Mouse (Mus musculus) liver, embryonic 14.5 days (tissue): ENCODE data around the gene Sorcs3. TPM values are rescaled to one million over a fixed set of nuclear protein-coding genes. Genes with fewer than 3 reads are reported as not detected.

Experiments used
- ATAC-seq: fragments of 200-750 bp; cut with Nextera tagmentation; 2 replicates; pipeline ENCODE4 v1.8.0; 2017; ENCODE audit warnings: moderate number of reproducible peaks, mild to moderate bottlenecking, moderate library complexity; ENCODE audit not compliant: insufficient read depth
- DNase-seq, 3 experiments: peaks; one replicate each; pipeline ENCODE4 v3.0.0-alpha.2; 2012 to 2013; ENCODE audit warnings: low read depth in 3 of 3, low spot score in 3 of 3
- H3K27ac ChIP-seq: fragments of 300-500 bp; sonication (generic); 2 replicates; pipeline ENCODE4 v1.5.1; 2014; ENCODE audit warnings: moderate library complexity, mild to moderate bottlenecking, control low read depth, inconsistent platforms
- H3K27me3 ChIP-seq: fragments of 300-500 bp; sonication (generic); 2 replicates; pipeline ENCODE4 v1.6.1; 2014; ENCODE audit warnings: mild to moderate bottlenecking, low read length, moderate library complexity; ENCODE audit not compliant: control insufficient read depth, insufficient read depth
- H3K36me3 ChIP-seq: fragments of 300-500 bp; sonication (generic); replicated peaks from 2 replicates; pipeline ENCODE4 v1.6.1; 2014; ENCODE audit warnings: low read depth; ENCODE audit not compliant: control insufficient read depth, insufficient read depth
- H3K4me1 ChIP-seq, 2 experiments: fragments of 200-500 bp in 1 of 2; fragments of 300-500 bp in 1 of 2; sonication (generic) in 1 of 2; replicated peaks; 2 replicates each; pipeline ENCODE4 v1.6.1; 2012 to 2014; ENCODE audit warnings: antibody characterized with exemption in 1 of 2, inconsistent platforms in 1 of 2, low read length in 1 of 2; ENCODE audit not compliant: control insufficient read depth in 2 of 2, insufficient read depth in 2 of 2
- H3K4me2 ChIP-seq: fragments of 300-500 bp; sonication (generic); 2 replicates; pipeline ENCODE4 v1.6.1; 2014; ENCODE audit warnings: low read depth, mild to moderate bottlenecking, control low read depth, moderate library complexity
- H3K4me3 ChIP-seq, 2 experiments: fragments of 200-500 bp in 1 of 2; fragments of 300-500 bp in 1 of 2; sonication (generic) in 1 of 2; 2 replicates each; pipeline ENCODE4 v1.5.1; 2012 to 2014; ENCODE audit warnings: low read depth in 2 of 2, low read length in 2 of 2, mild to moderate bottlenecking in 2 of 2, control low read depth in 1 of 2, inconsistent platforms in 1 of 2, moderate library complexity in 1 of 2; ENCODE audit not compliant: insufficient read depth in 1 of 2
- H3K9ac ChIP-seq: fragments of 300-500 bp; sonication (generic); replicated peaks from 2 replicates; pipeline ENCODE4 v1.6.1; 2014; ENCODE audit warnings: mild to moderate bottlenecking, control low read depth, moderate library complexity
- H3K9me3 ChIP-seq: fragments of 300-500 bp; sonication (generic); 2 replicates; pipeline ENCODE4 v1.6.1; 2016; ENCODE audit warnings: low read length, mixed read lengths; ENCODE audit not compliant: control insufficient read depth
- CTCF ChIP-seq: IDR thresholded peaks from 2 replicates; pipeline ENCODE4 v1.5.1; 2016; ENCODE audit warnings: antibody characterized with exemption, low read depth, control low read depth
- EP300 ChIP-seq: IDR thresholded peaks from 2 replicates; pipeline ENCODE4 v1.6.1; 2016; ENCODE audit warnings: antibody characterized with exemption, low read depth
- WGBS: fragments of 180-500 bp; shearing (Covaris S2); extraction: QIAGEN DNeasy Blood & Tissue Kit; methylation state at CpG from one replicate; pipeline ENCODE4 v1.1.7; 2014; ENCODE audit not compliant: insufficient replicate concordance; 5-methylcytosine and 5-hydroxymethylcytosine counted together
- polyA plus RNA-seq, 2 experiments: library from polyadenylated mRNA; depleted of rRNA in 1 of 2; stranded (reverse) in 1 of 2; unstranded in 1 of 2; fragments of >200 nt; fragmentation: Nextera tagmentation in 1 of 2; extraction: Ambion mirVana in 1 of 2; gene quantifications; 2 replicates each; pipeline versions ENCODE4 v1.2.1 to v1.2.3; 2012 to 2014

Sorcs3 gene
- polyA plus RNA-seq, 2 experiments = 0.04 to 0.09 TPM

DNA sequence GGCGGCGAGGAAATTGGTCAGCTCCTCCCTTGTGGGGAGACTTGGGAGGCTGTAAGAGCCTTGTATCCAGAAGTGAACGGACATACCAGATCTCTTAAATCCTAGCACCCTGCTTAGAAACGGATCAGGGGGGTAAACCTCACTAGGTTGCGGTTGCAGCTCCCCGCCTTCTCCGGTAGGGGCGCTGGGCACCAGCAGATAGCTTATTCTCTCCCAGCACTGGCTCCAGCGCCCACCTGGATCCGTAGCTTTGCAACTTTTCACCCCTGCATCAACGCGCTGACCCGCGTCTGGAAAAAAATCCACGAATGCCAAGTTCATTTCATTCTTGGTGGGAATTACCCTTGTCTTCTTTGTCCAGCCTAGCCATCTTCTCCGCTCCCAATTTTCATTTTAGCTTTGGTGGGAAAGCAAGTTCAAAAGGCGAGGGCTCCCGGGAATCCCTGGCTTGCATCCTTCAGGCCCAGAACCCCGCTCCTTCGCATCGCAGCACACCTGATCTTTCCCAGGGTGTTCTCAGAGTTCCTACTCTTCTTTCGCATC lies 1.8 kb upstream of the Sorcs3 start:
- Histone ChIP-seq H3K9me3 (no peaks in the 10 kb centered on the region), H3K27me3 (peaks cover 28% of the 10 kb centered on the region), H3K27ac (no peak overlapping the region), H3K36me3 (no peaks in the 10 kb centered on the region), H3K9ac (no peak overlapping the region), H3K4me3 (no peak overlapping the region), H3K4me1 (no peaks in the 10 kb centered on the region), H3K4me2 (no peak overlapping the region)
- no peak for ATAC-seq
- 3% methylated on average over 22 of the region's 22 CpGs for WGBS
- peak; percentile 63 for TF ChIP-seq CTCF
- no peak for TF ChIP-seq EP300
- DNase-seq = no peak

- no peak overlapping the region for H3K4me3 ChIP-seq
- no peak for TF ChIP-seq CTCF
- no peaks in the 10 kb centered on the region for H3K36me3 ChIP-seq
- H3K4me2 ChIP-seq = no peak overlapping the region
- no peak overlapping the region for H3K27ac ChIP-seq
- peaks cover 28% of the 10 kb centered on the region for H3K27me3 ChIP-seq
- no peak overlapping the region for H3K9ac ChIP-seq
- no peaks in the 10 kb centered on the region for H3K9me3 ChIP-seq
- 2% methylated on average over 8 of the region's 8 CpGs for WGBS
- no peak for ATAC-seq
- H3K4me1 ChIP-seq = no peaks in the 10 kb centered on the region
- DNase-seq = no peak
Observed at GRCm38 (mm10) chr19:48204476-48204875, 1.3 kb upstream of the Sorcs3 start.

DNA sequence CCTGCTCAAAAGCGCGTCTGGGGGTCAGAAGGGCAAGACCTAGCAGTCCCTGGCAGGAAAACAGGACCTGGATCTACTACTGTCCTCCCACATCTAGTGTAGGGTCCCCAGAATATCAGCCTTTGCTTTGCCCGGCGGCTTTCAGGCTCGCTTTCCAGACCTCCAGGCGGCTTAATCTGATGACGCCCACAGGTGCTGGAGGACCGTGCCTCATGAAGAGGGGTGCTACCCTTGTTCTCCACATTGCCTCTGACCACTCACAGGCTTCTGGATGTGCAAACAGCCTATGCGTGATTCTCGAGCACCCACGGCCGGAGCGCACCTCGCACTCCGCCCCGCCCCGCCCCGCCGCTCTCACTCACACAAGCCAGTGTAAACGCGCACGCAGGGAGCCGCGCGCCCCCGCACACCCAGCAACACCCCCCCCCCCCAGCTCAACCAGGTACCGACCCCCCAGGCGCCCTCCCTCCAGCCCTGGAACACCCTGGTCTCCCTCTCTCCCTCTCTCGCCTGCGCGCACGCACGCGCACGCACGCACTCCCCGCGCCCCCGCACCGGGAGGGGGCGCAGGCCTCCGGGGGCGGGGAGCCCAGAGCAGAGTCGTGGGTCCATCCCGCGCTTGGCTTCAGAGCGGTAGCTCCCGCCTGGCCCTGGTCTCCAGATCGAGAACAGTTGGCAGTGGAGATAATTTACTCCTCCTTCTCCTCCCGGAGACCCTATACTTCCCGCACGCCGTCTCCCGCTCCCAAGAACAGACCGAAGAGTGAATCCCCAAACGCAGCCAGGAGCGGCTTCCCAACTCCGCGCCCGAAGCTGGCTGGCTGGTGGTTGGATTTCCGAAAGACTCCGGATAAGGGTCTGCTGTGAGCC lies 698 bp upstream of the Sorcs3 start:
- 3% methylated on average over 51 of the region's 62 CpGs for WGBS
- H3K4me2 ChIP-seq = peak overlapping the region; percentile 15
- no peaks in the 10 kb centered on the region for H3K9me3 ChIP-seq
- peaks cover 28% of the 10 kb centered on the region for H3K27me3 ChIP-seq
- no peaks in the 10 kb centered on the region for H3K4me1 ChIP-seq
- DNase-seq (no peak), ATAC-seq (no peak)
- TF ChIP-seq CTCF = no peak
- TF ChIP-seq EP300 = no peak
- no peaks in the 10 kb centered on the region for H3K36me3 ChIP-seq
- no peak overlapping the region for H3K27ac ChIP-seq
- H3K4me3 ChIP-seq = no peak overlapping the region
- H3K9ac ChIP-seq = no peak overlapping the region

DNA sequence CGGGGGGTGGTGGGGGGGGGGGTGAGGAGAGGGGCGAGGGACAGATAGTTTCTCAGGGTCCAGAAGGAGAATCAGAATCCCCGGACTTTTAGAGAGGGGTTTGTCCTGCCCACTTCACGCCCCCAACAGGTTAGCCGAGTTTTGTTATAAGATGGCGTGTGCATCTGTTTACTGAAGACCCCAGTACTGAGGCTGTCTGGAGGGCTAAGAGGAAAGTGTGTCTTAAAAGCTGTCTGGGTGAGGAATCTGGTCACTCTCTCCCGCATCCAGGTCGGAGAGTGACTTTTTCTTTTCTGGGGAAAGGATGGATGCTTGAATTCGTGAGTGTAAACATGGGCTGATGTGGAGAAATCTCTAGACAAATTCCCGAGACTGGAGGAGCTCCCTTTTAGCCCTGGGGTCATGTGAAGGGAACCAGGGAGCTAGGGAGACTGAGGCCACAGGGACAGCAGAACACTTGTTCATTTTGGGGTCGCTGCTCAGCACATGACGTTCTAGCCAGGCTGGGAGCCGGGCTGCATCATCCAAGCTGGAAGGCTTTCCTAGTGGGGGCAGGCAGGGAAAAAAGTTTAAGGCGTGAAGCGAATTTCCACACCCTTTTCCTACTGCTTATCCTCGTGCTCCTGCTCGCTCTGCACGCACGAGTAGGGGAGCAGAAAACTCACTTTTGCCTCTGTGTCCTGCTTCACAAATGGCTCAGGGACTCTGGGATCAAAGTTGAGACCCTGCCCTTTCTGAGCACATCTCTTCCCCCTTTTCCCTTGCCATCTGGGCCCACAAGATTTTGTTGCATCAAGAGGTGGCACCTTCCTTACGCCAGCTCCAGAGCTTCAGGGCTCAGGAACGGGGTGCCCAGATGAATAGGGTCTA lies 1.3 kb downstream of the Sorcs3 start:
- Histone ChIP-seq H3K27me3 (peaks cover 28% of the 10 kb centered on the region), H3K4me3 (no peak overlapping the region), H3K4me1 (no peaks in the 10 kb centered on the region), H3K4me2 (no peak overlapping the region), H3K36me3 (no peaks in the 10 kb centered on the region), H3K9ac (no peak overlapping the region), H3K27ac (no peak overlapping the region), H3K9me3 (no peaks in the 10 kb centered on the region)
- ATAC-seq (no peak), DNase-seq (no peak)
- TF ChIP-seq EP300 (no peak), CTCF (no peak)
- WGBS = 4% methylated on average over 21 of the region's 21 CpGs

GRCm38 (mm10) chr19:48207731-48208370 lies 2.0 kb downstream of the Sorcs3 start:
- TF ChIP-seq EP300 (no peak), CTCF (no peak)
- Histone ChIP-seq H3K27ac (no peak overlapping the region), H3K4me2 (no peak overlapping the region), H3K9ac (no peak overlapping the region), H3K36me3 (no peaks in the 10 kb centered on the region), H3K4me1 (no peaks in the 10 kb centered on the region), H3K9me3 (no peaks in the 10 kb centered on the region), H3K27me3 (peaks cover 28% of the 10 kb centered on the region), H3K4me3 (no peak overlapping the region)
- DNase-seq (no peak), ATAC-seq (no peak)
- WGBS = 15% methylated on average over 10 of the region's 10 CpGs
